Mouse (Mus musculus): Measurements from ENCODE around the gene Npc1l1. TPM values are rescaled to one million over a fixed set of nuclear protein-coding genes. Genes with fewer than 3 reads are reported as not detected.
"Not testable (repeated sequence)": the region's sequence is repeated elsewhere in the genome, so short reads cannot be mapped to it uniquely, and the experiment has no call there.

Npc1l1 gene
- not detected for total RNA-seq (2021)

GRCm38 (mm10) chr11:6230012-6230411 lies at the start of gene Npc1l1:
Gene Npc1l1 (minus strand): TSS chr11:6230143.
- no peak for DNase-seq
- intact Hi-C loops (cut with DNase I): no loop called here

- no peak for DNase-seq
- intact Hi-C loops (cut with DNase I): no loop called here
These were observed 46.5 kb upstream of the Npc1l1 start for GRCm38 (mm10) chr11:6276466-6276865.

DNA sequence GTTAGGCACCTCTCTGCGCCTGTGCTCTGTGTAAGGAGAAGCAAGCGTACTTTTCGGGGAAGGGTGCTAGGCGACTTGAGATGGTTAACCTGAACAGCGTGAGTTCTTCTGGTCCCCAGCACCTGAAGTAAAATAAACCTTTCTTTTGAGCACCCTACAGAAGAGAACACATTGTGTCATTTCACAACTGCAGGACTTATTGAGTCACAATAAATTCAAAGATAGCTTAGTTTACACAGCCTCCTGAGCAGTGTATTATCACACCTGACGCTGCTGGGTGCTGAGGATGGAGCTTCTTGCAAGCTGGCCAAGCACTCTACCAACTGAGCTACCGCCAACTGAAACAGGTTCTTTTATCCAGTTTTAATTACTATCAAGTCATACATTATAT lies 45.1 kb upstream of the Npc1l1 start:
- DNase-seq: no peak
- intact Hi-C loops (cut with DNase I): loop anchor here (2.0 kb wide), 1 partner anchor 16 kb away; the partner anchor contains the start of gene Ogdh

- peak; percentile 99 to 100 for DNase-seq
- intact Hi-C loops (cut with DNase I): loop anchor here (2.0 kb wide), 1 partner anchor 16 kb away; the partner anchor contains the start of gene Ogdh
These were observed 44.6 kb upstream of the Npc1l1 start, which contains the start of gene Tmed4 for GRCm38 (mm10) chr11:6274387-6275093. Gene Tmed4 (minus strand): TSS chr11:6274870.

GRCm38 (mm10) chr11:6273607-6274006 lies 43.7 kb upstream of the Npc1l1 start:
- intact Hi-C loops (cut with DNase I): loop anchor here (2.0 kb wide), 1 partner anchor 17 kb away; the partner anchor contains the start of gene Ogdh
- no peak for DNase-seq

DNA sequence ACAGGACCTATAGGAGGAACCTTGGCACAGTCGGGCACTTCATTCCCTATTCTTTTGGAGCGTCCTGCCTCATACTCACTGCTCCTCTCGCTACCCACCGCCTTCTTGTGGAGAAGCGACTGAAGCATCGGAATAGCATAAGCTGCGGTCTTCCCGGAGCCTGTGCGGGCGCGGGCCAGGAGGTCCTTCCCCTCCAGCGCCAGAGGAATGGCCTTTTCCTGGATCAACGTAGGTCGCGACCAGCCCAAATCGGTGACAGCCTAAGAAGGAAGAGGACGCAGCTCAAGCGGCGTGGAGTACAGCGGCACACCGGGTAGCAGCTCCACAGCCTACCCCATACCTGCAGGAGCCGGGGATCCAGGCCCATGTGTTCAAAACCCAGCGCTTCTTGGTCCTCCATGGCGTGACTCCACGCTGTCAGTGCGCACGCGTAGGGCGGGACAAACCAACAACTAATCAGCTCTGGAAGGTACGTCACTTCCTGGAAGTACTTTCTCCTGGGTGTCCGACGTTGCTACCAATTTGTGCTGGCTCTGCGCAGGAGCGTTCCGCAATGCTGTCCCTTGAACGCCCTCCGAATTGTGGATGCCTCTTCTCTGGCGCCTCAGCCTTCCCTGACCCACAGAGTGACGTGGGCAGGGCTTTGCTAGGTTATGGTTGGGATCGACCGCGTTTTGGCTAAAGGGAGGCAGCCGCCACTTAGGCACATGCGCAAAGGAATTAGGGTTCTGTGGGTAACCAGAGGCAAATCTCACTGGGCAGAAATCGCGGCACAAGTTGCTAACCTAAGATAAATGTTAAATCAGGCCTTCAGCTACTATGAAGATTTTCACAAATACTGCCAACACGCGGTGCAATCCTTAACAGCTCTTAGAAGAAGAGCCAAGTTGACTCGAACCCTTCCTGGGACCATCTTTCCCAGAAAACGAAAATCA lies 37.6 kb upstream of the Npc1l1 start, which contains the start of gene Ddx56:
Gene Ddx56 (minus strand): TSS at position 453 of the 935 bp plus-strand sequence.
- peak; percentile 94 to 96 for DNase-seq
- intact Hi-C loops (cut with DNase I): no loop called here

- DNase-seq: no peak
- intact Hi-C loops (cut with DNase I): no loop called here
These were observed 36.7 kb upstream of the Npc1l1 start for GRCm38 (mm10) chr11:6266621-6267020.

DNA sequence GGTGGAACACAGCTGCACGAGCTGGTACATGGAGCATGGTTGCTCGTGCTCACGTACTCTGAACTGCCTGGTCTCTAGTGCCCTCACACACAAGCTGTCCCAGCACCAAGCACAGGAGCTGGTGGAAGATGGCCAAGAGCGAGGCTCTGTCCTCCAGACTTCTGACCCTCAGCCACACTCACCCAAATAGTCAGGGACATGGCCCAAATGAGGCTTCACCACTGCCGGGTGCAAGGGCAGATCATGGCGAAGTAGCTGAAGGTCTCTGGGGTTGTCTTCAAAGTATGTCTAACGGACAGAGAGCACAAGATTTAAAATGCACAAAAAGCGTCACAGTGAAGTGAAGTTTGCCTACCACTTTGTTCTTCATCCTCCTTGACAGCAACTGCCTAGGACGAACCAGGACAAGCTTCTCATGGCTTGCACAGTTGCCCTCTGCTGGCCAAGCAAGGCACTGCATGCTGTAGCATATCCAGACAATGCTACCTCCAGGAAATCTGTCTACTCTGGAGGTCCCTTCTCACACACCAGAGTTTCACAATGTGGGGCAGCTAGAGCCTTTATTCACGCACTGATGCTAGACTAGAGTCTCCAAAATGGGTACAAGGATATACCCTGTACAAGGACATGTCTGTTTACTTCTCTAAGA lies 31.6 kb upstream of the Npc1l1 start:
- DNase-seq: peak; percentile 68 to 82

GRCm38 (mm10) chr11:6259413-6259812 lies 29.5 kb upstream of the Npc1l1 start:
- DNase-seq: no peak
- intact Hi-C loops (cut with DNase I): no loop called here

More for the DNA sequence above, 31.6 kb upstream of the Npc1l1 start:
- intact Hi-C loops (cut with DNase I): loop anchor here (2.0 to 5.0 kb wide), 3 partner anchors 59 to 265 kb away; partner anchors contain the start of genes A730071L15Rik and Nudcd3

DNA sequence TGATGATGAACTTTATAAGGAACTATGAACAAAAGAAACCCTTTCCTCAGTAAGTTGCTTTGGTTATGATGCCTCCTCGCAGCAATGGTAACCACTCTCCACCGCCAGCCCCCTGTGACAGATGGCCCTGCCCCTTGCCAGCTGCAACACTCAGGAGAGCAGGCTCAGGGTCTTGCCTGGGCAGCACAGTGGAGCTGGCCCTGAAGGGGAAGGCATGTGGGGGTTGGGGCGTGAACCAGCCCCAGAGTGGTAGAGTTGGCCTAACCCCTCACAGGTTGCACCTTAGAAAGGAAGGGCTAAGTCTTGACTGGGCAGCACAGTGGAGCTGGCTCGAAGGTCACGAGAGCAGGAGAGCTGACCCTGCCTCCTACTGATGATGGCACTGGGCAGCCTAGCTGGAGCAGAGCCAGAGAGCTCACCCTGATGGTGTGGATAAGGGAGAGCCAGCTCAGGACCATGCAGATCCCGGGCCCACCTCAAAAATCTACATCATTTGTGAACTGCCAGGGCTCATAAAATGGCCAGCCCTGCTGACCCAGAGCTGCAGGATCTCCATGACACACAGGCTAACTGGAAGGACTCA lies 26.6 kb upstream of the Npc1l1 start:
- no peak for DNase-seq
- intact Hi-C loops (cut with DNase I): no loop called here

DNA sequence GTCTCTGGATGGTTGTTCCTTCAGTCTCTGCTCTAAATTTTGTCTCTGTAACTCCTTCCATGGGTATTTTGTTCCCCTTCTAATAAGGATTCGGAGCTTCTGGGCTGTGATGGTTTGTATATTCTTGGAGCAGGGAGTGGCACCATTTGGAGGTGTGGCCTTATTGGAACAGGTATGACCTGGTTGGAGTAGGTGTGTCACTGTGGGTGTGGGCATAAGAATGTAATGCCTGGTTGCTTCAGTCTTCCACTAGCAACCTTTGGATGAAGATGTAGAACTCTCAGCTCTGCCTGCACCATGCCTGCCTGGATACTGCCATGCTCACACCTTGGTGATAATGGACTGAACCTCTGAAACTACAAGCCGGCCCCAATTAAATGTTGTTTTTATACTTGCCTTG lies 24.7 kb upstream of the Npc1l1 start:
- DNase-seq; intact Hi-C loops (cut with DNase I): not testable (repeated sequence)

DNA sequence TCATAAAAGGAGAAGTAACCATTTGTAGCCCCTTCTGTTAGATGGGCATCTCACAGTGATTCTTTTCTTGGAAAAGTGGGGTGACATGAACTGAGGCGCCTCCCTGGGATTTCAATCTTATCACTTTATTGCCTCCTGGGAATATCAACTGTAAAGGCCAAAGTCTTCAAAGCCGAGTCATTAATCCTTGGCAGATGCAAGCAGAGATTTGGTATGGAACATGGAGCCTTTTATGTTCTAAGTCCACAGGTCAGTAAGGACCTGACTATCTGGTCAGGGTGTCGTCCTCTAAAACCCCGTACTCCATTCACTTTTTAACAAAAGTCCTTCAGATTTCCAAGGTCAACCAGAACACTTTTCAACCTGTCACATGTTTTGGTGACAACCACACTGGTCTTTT lies 22.9 kb upstream of the Npc1l1 start:
- intact Hi-C loops (cut with DNase I): no loop called here

GRCm38 (mm10) chr11:6252248-6252647 lies 22.3 kb upstream of the Npc1l1 start:
- DNase-seq: no peak
- intact Hi-C loops (cut with DNase I): no loop called here

More for the DNA sequence above, 22.9 kb upstream of the Npc1l1 start:
- no peak for DNase-seq

DNA sequence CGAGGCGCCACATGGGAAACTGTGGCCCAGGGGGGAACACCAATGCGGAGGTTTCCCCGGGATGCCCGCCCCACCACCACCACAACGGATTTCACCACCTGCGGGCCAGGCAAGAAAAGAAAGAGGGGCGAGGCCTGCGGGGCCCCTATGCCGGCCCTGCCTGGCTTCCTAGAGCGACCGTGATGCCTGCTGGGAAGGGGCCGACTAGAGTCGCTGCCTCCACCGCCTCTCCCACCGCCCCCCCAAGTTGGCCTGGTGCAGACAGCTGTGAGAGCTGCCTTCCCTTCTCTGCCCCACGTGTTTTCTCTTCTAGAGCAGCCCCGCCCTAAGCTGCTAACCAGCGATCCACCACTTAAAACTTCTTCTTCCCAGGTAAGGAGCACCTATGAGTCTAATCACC lies 14.8 kb upstream of the Npc1l1 start:
- no peak for DNase-seq
- intact Hi-C loops (cut with DNase I): no loop called here

- intact Hi-C loops (cut with DNase I): no loop called here
- DNase-seq: no peak
These were observed 3.1 kb upstream of the Npc1l1 start for GRCm38 (mm10) chr11:6233025-6233424.

GRCm38 (mm10) chr11:6224541-6225229 lies 5.3 kb downstream of the Npc1l1 start:
- intact Hi-C loops (cut with DNase I): no loop called here

GRCm38 (mm10) chr11:6222187-6222586 lies 7.8 kb downstream of the Npc1l1 start:
- intact Hi-C loops (cut with DNase I): no loop called here
- no peak for DNase-seq

More at GRCm38 (mm10) chr11:6224541-6225229, 5.3 kb downstream of the Npc1l1 start:
- no peak for DNase-seq

- no peak for DNase-seq
- intact Hi-C loops (cut with DNase I): no loop called here
These were observed 10.0 kb downstream of the Npc1l1 start for GRCm38 (mm10) chr11:6219967-6220366.

GRCm38 (mm10) chr11:6218189-6218896 lies 11.6 kb downstream of the Npc1l1 start:
- no peak for DNase-seq
- intact Hi-C loops (cut with DNase I): no loop called here
